Comparison of ENCODE assay signal across 7 mouse cellular contexts in the genomic region with DNA sequence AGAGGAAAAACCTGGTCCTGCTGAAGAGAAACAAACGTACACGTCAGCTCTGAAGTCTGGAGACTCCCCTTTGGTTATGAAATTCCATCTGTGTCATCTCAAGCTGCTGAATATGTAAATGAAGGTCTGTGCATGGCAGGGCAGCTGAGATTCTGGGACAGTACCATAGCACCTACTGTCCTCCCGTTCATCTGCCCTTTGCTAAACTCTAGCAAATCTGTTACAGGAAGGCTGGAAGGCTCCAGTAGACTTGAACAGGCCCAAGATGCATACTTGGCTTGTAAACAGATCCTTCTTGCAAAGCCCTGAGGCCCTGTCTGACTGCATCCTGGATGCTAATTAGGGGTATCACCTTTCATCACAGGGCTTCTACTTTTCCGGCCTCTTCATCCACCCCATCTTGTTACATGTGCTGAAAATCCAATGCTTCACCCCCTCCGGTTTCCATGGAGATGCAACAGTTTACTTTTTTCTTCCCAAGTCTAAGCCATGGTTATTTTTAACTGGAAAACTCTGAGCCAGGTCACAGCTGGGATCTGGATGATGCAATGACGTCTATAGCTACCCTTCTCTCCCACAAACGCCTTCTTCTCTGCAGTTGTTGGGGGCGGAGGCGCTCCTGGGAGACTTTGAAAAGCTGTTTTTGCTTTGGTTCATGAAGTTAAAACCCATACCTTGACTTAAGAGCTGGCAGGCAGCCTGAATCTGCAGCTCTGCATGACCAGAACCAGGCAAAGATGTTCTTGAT. TPM values are rescaled to one million over a fixed set of nuclear protein-coding genes. Genes with fewer than 3 reads are reported as not detected.
DNase-seq lines count a peak whose midpoint lies in the region; ATAC-seq and TF ChIP-seq lines count a peak whose summit lies in the region.

No protein-coding gene starts in this region.

- WGBS in thymus, adult 2 months: 71% methylated on average over 9 of the region's 9 CpGs

- DNase-seq in 3T3-L1 (ENCODE audit: low read depth, low spot score): peak; percentile 75
- peak; percentile 40 to 55 for DNase-seq in frontal cortex, postnatal 14 days (ENCODE audit: low spot score in 2 of 2)
- DNase-seq in left cerebral cortex, postnatal 36 days (ENCODE audit: low spot score in 2 of 2): peak; percentile 71 to 80
- DNase-seq in thymus, adult 2 months: no peak
- no peak for DNase-seq in cerebellum, adult 11 months
- no peak for DNase-seq in thymus, postnatal 10 days (ENCODE audit: low spot score in 2 of 2)

- no peak for TF ChIP-seq POLR2A in thymus, adult 2 months (IDR thresholded peaks at IDR 0.05; ENCODE audit: control insufficient read depth, extremely low read depth, insufficient read depth, low read length, poor library complexity)

- H3K27ac ChIP-seq in thymus, adult 2 months (ENCODE audit: control insufficient read depth, insufficient read depth, low read length): no peak overlapping the region

- 0 out of 2 replicates have a peak, but pooled peaks cover under 1% of the 10 kb centered on the region for H3K27me3 ChIP-seq in thymus, adult 2 months (ENCODE audit: control insufficient read depth, insufficient read depth, low read length)

- no peaks in the 10 kb centered on the region for H3K36me3 ChIP-seq in thymus, adult 2 months (ENCODE audit: control insufficient read depth, insufficient read depth, low read length)

- H3K4me3 ChIP-seq in thymus, adult 2 months (ENCODE audit: control insufficient read depth, insufficient read depth, low read length): no peak overlapping the region

- intact Hi-C loops in left cerebral cortex, postnatal 36 days (cut with DNase I): loop anchor here (1.0 kb wide), 1 partner anchor 24 kb away; no protein-coding TSS in a partner anchor

- ATAC-seq in CD4-positive, CD25-positive, alpha-beta regulatory T cell, adult 4 months: peak; percentile 57

- no peak for TF ChIP-seq CTCF in thymus, adult 2 months (IDR thresholded peaks at IDR 0.05; ENCODE audit: borderline replicate concordance, control insufficient read depth, extremely low read depth, insufficient read depth, low read length, poor library complexity)

- peaks cover 4% of the 10 kb centered on the region for H3K4me1 ChIP-seq in thymus, adult 2 months (replicated peaks; ENCODE audit: control insufficient read depth, insufficient read depth, low read length)

RNA-seq across cellular contexts. Expression of a gene that starts 4.0 kb away (rescaled TPM):
- polyA plus RNA-seq in CD4-positive, CD25-positive, alpha-beta regulatory T cell, adult 4 months (2017; shearing (Covaris generic)): 1 to 10 TPM; 7.3 to 10.0 TPM
- total RNA-seq in left cerebral cortex, postnatal 36 days (2021): 10 to 100 TPM; 77.9 to 79.3 TPM
- polyA plus RNA-seq in thymus, adult 2 months (2012; rRNA removed): 8.3 and 12.4 TPM in 2 replicates

RNA-seq across cellular contexts. Expression of a gene that starts 56.3 kb away (rescaled TPM):
- polyA plus RNA-seq in CD4-positive, CD25-positive, alpha-beta regulatory T cell, adult 4 months (2017; shearing (Covaris generic)): 10 to 100 TPM; 10.5 to 13.8 TPM
- total RNA-seq in left cerebral cortex, postnatal 36 days (2021): 10 to 100 TPM; 35.2 to 40.4 TPM
- 6.4 and 6.7 TPM in 2 replicates for polyA plus RNA-seq in thymus, adult 2 months (2012; rRNA removed)

RNA-seq across cellular contexts. Expression of a gene that starts 56.4 kb away (rescaled TPM):
- polyA plus RNA-seq in CD4-positive, CD25-positive, alpha-beta regulatory T cell, adult 4 months (2017; shearing (Covaris generic)): 1 to 10 TPM; 4.8 to 5.4 TPM
- total RNA-seq in left cerebral cortex, postnatal 36 days (2021): 10 to 100 TPM; 84.5 to 85.3 TPM
- polyA plus RNA-seq in thymus, adult 2 months (2012; rRNA removed): 25.3 and 38.3 TPM in 2 replicates

Comparison
In these comparisons a context has a peak if more than half of its experiments do, and no peak if none do; other contexts are left out.
1. DNase-seq: peak in 3T3-L1 (single experiment), frontal cortex, postnatal 14 days (2 of 2) and left cerebral cortex, postnatal 36 days (2 of 2); none in thymus, adult 2 months (single experiment), cerebellum, adult 11 months (single experiment) and thymus, postnatal 10 days (0 of 2).